Mouse (Mus musculus) skeletal muscle tissue, adult 2 months (tissue): ENCODE results near the gene Lypd4.
A peak's percentile ranks its signal among the peaks of the same experiment; 100 is the strongest.
"Not testable (repeated sequence)": the region's sequence is repeated elsewhere in the genome, so short reads cannot be mapped to it uniquely, and the experiment has no call there.

ENCODE experiments used
- DNase-seq: peaks from one replicate; pipeline ENCODE4 v3.0.0-alpha.2; 2012; ENCODE audit warnings: low read depth, low spot score

Gene Lypd4

DNA sequence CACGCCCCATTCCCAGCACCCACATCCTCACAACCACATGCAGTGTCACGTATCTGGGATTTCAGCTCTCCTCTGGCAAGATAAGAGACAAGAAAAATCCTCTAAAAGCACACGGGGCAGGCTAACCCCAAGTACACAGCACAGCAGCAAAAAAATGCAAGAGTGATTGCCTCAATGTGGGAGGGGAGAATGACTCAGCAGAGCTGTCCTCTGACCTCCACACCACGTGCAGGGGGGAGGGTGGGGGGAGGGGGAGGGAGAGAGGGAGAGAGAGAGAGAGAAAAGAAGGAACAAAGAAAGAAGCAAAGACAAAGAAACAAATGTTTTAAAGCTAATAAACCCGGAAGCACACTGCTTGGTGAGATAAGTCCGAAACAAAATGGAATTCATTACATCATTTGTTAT is 18.8 kb downstream of the Lypd4 start:
- peak; percentile 7 for DNase-seq

- DNase-seq, result no peak
These were observed 19.6 kb downstream of the Lypd4 start for GRCm38 (mm10) chr7:24850162-24850561.

DNA sequence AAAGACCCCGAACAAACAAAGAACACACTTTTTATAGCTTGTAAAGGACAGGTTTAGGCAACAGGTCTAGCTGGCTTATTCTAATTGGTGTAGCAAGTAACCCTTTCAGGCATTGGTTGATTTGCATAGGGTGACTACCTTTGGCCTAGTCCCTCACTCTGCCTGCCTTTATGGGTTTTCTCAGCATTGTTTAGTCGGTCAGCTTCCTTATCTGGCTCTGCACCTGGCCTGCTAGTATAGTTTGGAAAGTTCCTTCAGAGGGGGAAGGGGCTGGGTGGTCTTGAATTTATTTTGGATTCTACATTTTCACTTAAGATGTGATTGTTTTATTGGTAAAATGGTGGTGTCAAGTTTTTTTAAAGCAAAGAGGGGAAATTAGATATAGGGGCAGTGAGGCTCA is 23.2 kb downstream of the Lypd4 start:
- DNase-seq, result not testable (repeated sequence)

GRCm38 (mm10) chr7:24845713-24846112 is 24.0 kb downstream of the Lypd4 start:
- no peak for DNase-seq

DNA sequence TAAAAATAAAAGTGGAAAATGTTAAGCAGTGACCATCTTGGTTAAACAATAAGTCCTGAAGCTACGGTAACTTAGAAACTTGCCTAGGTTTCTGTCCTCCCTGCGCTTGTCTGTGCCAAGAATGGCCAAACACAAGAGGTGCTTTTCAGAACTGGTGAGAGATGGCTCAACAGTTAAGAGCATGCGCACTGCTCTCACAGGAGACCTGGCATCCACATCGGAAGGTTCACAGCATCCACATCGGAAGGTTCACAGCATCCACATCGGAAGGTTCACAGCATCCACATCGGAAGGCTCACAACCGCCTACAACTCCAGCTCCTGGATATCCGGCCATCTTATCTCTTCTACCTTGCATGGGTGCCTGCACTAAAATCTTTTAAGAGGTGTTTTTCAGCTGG is 24.6 kb downstream of the Lypd4 start:
- DNase-seq, result no peak

GRCm38 (mm10) chr7:24844144-24844543 is 25.6 kb downstream of the Lypd4 start:
- no peak for DNase-seq

DNA sequence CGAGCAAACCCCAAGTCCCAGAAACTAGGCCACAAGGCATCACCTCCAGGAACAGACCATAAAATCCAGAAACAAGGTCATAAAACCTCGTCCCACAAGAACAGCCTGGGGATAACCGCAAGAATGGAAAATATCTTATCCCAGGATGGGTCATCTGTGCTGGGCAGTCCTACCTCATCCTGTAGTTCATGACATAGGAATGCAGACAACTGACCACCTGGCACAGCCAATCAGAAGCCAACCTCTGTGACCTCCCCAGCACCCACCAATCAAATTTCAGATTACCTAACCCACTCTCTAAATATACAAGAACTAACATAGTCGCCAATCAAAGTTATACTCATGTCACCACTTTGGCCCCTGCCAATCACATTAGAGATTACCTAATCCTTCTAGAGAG is 28.7 kb downstream of the Lypd4 start:
- no peak for DNase-seq

DNA sequence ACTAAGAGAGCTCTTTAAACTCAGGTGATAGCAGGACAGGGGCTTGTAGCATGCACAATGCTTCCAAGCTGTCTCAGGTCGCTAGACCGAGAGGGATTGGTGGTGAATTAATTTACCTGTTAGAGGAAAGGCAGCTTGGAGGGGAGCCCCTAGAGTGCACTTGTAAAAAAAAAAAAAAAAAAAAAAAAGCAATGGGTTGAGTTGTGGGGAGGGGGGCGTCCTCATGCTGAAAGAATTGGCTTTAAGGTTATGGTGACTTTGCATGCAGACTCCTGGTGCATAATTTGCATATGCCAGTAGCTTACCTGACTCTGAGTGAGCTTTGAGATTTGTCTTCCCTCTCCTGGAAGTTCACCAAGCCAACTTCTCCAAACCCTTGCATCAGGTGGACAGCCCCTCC is 29.4 kb downstream of the Lypd4 start:
- DNase-seq, result no peak

DNA sequence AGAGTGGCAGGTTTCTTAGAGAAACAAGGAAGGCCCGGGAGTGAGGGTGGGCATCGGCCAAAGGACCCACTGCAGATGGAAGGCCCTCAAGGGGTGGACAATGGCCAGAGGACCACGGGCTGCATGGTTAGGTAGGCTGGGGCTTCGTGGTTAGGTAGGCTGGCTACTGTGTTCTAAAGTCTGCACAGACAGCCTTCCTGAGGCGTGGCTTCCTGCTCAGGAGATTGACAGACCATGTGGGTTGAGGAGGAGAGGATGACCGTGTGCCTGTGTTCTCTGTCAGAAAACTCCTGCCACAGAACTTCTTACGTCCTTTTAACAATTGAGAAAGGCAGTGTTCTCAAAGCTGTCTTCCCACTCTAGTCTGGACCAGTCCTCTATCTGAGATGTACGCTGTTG is 30.3 kb downstream of the Lypd4 start:
- DNase-seq, result no peak

GRCm38 (mm10) chr7:24838732-24839409 is 30.9 kb downstream of the Lypd4 start:
- DNase-seq, result not testable (repeated sequence)

DNA sequence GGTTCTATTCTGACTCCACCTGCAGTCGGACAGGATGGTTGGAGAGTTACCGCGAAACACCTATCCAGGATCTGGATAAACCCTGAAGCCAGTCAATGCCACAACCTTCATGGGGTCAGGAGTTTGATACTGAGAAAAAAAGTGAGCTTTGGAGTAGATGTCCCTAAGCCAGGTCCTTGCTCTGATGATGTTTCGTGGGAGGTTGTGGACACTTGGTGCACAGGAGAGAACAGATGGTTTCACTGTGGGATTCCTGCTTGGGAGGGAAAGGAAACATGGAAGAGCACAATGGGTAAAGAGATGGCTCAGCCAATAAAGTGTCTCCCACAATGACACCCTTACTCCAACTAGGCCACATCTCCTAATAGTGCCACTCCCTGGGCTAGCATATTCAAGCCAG is 42.6 kb downstream of the Lypd4 start:
- no peak for DNase-seq

DNA sequence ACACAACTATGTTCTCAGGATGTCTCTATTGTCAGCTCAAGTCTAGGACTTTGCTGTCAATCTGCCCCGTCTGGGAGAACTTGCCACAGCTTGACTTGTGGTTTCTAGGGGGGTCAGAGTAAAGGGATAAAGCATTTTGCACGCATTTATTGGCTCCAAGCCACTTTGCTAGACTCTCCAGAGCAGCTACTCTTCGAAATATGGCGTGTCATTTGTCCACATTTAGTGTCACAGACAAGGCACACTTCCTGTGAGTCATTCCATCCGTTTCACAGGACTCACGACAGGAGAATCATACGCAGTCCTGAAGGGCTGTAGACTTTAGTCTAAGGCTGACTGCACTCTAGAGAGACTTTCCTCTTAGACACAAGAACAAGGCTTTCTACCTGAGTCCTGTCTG is 45.3 kb downstream of the Lypd4 start:
- DNase-seq, result no peak

DNA sequence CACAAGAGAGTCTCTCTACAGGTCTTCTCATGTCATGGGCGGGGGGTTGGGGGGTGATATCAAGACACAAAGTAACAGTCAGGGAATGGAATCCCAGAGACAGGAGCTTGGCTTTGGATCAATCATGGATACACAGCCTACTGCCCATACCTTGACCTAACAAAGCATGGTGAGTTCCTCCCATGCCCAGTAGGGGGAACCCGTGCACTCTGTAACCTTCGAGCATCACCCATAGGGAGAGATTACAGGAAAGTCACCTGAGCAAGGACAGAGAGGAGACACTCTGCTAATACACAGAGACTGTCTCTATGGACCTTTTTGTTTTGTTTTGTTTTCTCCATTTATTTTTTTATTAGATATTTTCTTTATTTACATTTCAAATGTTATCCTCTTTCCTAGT is 52.2 kb downstream of the Lypd4 start:
- peak; percentile 14 for DNase-seq
